Mouse (Mus musculus): ENCODE measurements around the gene Acpp.

Acpp gene

GRCm38 (mm10) chr9:104251687-104252086 lies 85.9 kb downstream of the Acpp start:
- no peak for DNase-seq (ENCODE audit: low read depth)

DNA sequence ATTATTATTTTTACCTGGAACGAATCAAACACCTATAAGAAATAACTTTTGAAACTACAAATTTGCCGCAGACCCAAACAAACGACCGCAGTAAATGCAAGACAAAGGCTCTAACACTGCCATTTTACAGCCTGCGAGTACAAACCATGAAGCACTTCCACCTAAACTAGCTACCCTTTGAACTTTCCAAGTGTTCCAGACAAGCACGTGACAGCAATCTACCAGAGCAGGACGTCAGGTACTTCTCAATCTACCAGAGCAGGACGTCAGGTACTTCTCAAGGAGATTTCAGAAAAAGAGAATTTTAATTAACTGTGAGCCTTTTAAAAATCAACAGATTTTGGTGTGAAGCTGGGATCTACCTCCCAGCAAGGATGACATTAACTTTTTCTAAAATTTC lies 86.4 kb downstream of the Acpp start:
- no peak for DNase-seq (ENCODE audit: low read depth)

- no peak for DNase-seq (ENCODE audit: low read depth)
Measured at GRCm38 (mm10) chr9:104247307-104247987, 90.1 kb downstream of the Acpp start.

DNA sequence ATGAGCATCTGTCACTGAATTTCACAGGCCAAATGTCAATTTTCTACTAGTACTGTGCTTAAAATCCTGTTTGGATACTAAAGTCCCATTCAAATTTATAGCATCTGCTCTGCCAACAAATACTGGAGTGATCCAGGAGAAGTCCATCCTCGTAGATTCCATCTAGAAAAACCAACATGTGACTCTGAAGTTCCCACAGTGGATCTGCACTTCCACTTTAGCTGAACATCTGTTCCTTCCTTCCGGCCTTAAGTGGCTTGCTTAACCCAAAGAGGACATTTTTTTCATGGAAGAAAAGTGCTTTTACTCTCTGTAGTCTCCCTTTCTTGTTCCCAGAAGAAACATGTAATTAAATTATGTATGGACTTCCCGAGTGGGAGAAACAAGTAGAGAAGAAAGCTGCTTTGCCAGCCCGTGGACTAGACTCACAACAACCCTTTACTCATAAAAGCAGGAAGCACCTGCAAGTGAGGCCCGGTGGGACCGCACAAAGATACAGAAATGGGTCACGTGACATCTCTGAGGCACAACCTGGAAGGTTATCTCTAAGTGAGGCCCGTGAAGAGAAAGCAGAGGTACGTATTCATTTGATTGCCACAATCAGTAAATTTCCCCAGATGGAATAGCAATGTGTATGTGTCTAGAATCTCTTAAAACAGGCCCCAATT lies 93.6 kb downstream of the Acpp start:
- DNase-seq (ENCODE audit: low read depth): no peak

DNA sequence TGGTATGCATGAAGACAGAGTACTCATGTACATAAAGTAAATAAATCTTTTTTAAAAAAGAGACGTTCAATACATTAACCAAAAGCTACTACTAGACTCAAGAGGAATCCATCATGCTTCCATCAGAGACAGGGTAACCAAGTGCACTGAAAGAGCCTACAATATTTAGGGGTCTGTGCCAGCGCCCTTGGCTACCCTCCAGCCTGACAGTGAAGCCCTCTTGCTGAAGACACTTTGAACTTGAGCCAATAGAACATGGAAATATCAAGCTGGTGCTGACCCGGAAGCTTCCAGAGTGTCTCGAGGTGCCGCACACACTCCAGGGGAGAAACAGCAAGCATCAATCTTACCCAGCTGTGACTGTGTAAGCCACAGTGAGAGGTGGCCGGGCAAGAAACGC lies 97.4 kb downstream of the Acpp start:
- no peak for DNase-seq (ENCODE audit: low read depth)

GRCm38 (mm10) chr9:104239076-104239475 lies 98.5 kb downstream of the Acpp start:
- DNase-seq (ENCODE audit: low read depth): no peak
